Mouse (Mus musculus) liver, adult 2 months (tissue): ENCODE measurements at regions not wholly inside any gene's neighbourhood (a gene's known extent, or its start where the extent isn't known, plus 50 kb on each side); places are given as distances from the start of the nearest gene placed in this dataset.

ENCODE experiments used
- CTCF ChIP-seq: fragments of 200-500 bp; IDR thresholded peaks from 2 replicates; pipeline ENCODE4 v1.5.1; 2011; ENCODE audit warnings: low read depth, low read length, control low read depth
- POLR2A ChIP-seq: fragments of 200-500 bp; IDR thresholded peaks from 2 replicates; pipeline ENCODE4 v1.6.1; 2011; ENCODE audit warnings: low read length, control low read depth; ENCODE audit not compliant: insufficient read depth; ENCODE audit errors: extremely low read depth

DNA sequence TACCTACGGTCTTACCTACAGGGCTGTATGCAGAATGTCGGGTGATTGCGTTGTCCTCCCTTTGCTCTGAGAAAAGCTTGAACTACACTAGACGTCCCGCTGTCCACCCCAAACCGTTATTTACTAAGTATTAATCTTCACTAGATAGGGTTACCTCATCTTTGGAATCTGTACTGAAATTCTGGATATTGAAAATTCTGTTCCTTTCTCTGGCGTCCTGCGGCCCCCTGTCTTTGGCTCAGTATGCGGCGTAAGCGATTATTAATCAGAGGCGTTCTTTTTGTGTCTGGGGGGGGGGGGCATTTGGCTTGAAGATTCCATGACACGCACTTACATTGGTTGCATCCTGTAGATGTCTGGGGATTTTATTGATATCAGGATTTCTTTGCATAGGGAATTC lies 222.0 kb downstream of the Mef2c start:
- TF ChIP-seq POLR2A (no peak), CTCF (no peak)
